Comparison of ENCODE assay signal across 27 mouse cellular contexts in the genomic region with DNA sequence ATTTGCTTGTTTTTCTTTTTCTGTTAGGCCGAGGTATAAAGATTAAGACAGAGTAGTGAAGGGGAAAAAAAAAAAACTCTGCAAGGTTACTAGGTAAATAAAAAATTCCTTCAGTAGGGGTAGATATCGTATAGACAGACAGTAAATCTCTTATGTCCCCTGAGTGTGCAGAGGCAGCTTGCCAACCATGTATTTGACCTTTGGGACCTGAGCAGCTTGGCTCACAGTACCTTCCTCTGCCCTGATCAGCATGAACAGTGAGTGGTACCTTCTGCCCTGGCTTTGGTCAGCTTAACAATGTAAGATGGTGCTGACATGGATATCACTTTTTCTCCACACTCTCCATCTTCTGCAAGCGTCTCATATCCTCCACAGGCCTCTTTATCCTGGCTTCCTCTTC.
A peak's percentile ranks its signal among the peaks of the same experiment; 100 is the strongest.
DNase-seq lines count a peak whose midpoint lies in the region; ATAC-seq and TF ChIP-seq lines count a peak whose summit lies in the region.
"Had no signal": no experiment of that assay in that cellular context is flagged by ENCODE, and none has a peak within 500 bp of the region (broad histone marks: within the 10 kb centered on the region; RNA-seq: fewer than 3 reads in every experiment).

No protein-coding gene starts in this region.

- H3K9me3 ChIP-seq in kidney, postnatal 0 days (replicated peaks; ENCODE audit: low read length): no peaks in the 10 kb centered on the region
- H3K9me3 ChIP-seq: forebrain, embryonic 13.5 days; G1E; hindbrain, embryonic 12.5 days; intestine, embryonic 15.5 days; limb, embryonic 13.5 days; liver, embryonic 13.5 days; neural tube, embryonic 15.5 days; stomach, embryonic 15.5 days had no signal

- H3K4me2 ChIP-seq in kidney, postnatal 0 days (ENCODE audit: low read length): no peak overlapping the region
- H3K4me2 ChIP-seq: forebrain, embryonic 13.5 days; heart, embryonic 11.5 days; hindbrain, embryonic 12.5 days; intestine, embryonic 15.5 days; limb, embryonic 13.5 days; liver, embryonic 13.5 days; neural tube, embryonic 15.5 days; stomach, embryonic 15.5 days had no signal

- H3K36me3 ChIP-seq in kidney, postnatal 0 days (ENCODE audit: insufficient read depth, low read length): no peaks in the 10 kb centered on the region
- H3K36me3 ChIP-seq: G1E; hindbrain, embryonic 12.5 days; intestine, embryonic 15.5 days; limb, embryonic 13.5 days; liver, embryonic 13.5 days; neural tube, embryonic 15.5 days; stomach, embryonic 15.5 days had no signal

- ATAC-seq in kidney, postnatal 0 days (replicated peaks; ENCODE audit: low FRiP score, low read depth): no peak
- ATAC-seq: forebrain, embryonic 13.5 days; hindbrain, postnatal 0 days; intestine, embryonic 15.5 days had no signal

- intact Hi-C loops in left cerebral cortex, postnatal 4 days (cut with DNase I): no loop called here
- intact Hi-C loops in left cerebral cortex, postnatal 36 days (cut with DNase I): no loop called here

- no peaks in the 10 kb centered on the region for H3K27me3 ChIP-seq in kidney, postnatal 0 days (ENCODE audit: insufficient read depth, low read length)
- H3K27me3 ChIP-seq: forebrain, embryonic 13.5 days; hindbrain, embryonic 12.5 days; intestine, embryonic 15.5 days; limb, embryonic 13.5 days; liver, embryonic 13.5 days; neural tube, embryonic 15.5 days; stomach, embryonic 15.5 days had no signal

- peak; percentile 68 for DNase-seq in cerebellum, postnatal 10 days
- no peak for DNase-seq in cerebellum, postnatal 4 days (ENCODE audit: low spot score in 2 of 2)
- DNase-seq in left cerebral cortex, postnatal 4 days: peak; percentile 40
- DNase-seq in left cerebral cortex, postnatal 36 days (ENCODE audit: low spot score in 2 of 2): no peak
- DNase-seq in kidney, postnatal 0 days (ENCODE audit: low spot score): peak; percentile 26
- DNase-seq in neural tube, embryonic 10.5 days (ENCODE audit: extremely low spot score, low spot score): no peak
- no peak for DNase-seq in adipocyte (ENCODE audit: low spot score)
- DNase-seq: adrenal gland, postnatal 25 days; cerebellum, adult 11-12 months; gastrocnemius, postnatal 10 days; heart, postnatal 36 days; layer of hippocampus, adult 9-11 months; liver, embryonic 13.5 days; lung, adult 18-20 months; lung, postnatal 10 days; midbrain, embryonic 14.5 days; right cerebral cortex, postnatal 25 days; thymus, postnatal 14 days had no signal

- H3K27ac ChIP-seq in kidney, postnatal 0 days: no peak overlapping the region
- H3K27ac ChIP-seq: forebrain, embryonic 13.5 days; hindbrain, embryonic 12.5 days; hindbrain, postnatal 0 days; intestine, embryonic 15.5 days; limb, embryonic 13.5 days; liver, embryonic 13.5 days; neural tube, embryonic 15.5 days; stomach, embryonic 15.5 days had no signal

- H3K4me3 ChIP-seq in kidney, postnatal 0 days (replicated peaks; ENCODE audit: low read depth, low read length): no peak overlapping the region
- H3K4me3 ChIP-seq: forebrain, embryonic 13.5 days; hindbrain, embryonic 12.5 days; intestine, embryonic 15.5 days; limb, embryonic 13.5 days; liver, embryonic 13.5 days; neural tube, embryonic 15.5 days; stomach, embryonic 15.5 days had no signal

- WGBS in kidney, postnatal 0 days: 23% methylated on average over 3 of the region's 3 CpGs

- H3K9ac ChIP-seq in kidney, postnatal 0 days (ENCODE audit: low read depth, low read length): no peak overlapping the region
- H3K9ac ChIP-seq: forebrain, embryonic 13.5 days; hindbrain, embryonic 12.5 days; intestine, embryonic 15.5 days; limb, embryonic 13.5 days; liver, embryonic 13.5 days; neural tube, embryonic 15.5 days; stomach, embryonic 15.5 days had no signal

- 0 out of 2 replicates have a peak, but pooled peaks cover 4% of the 10 kb centered on the region for H3K4me1 ChIP-seq in kidney, postnatal 0 days (replicated peaks; ENCODE audit: insufficient read depth, low read length)
- H3K4me1 ChIP-seq: hindbrain, embryonic 12.5 days; liver, embryonic 13.5 days; stomach, embryonic 15.5 days had no signal

- no peak for TF ChIP-seq CTCF in kidney, postnatal 0 days (IDR thresholded peaks at IDR 0.05; ENCODE audit: low read depth)

Comparison
In these comparisons a context has a peak if more than half of its experiments do, and no peak if none do; other contexts are left out.
1. DNase-seq: peak in cerebellum, postnatal 10 days (2 of 2), left cerebral cortex, postnatal 4 days (single experiment) and kidney, postnatal 0 days (single experiment); none in cerebellum, postnatal 4 days (0 of 2), left cerebral cortex, postnatal 36 days (0 of 2), neural tube, embryonic 10.5 days (single experiment) and adipocyte (single experiment).